Mouse (Mus musculus) MEL (cell line): ENCODE results near the gene Shisa6. TPM values are rescaled to one million over a fixed set of nuclear protein-coding genes. Genes with fewer than 3 reads are reported as not detected.

Experiments used
- DNase-seq: peaks from one replicate; pipeline ENCODE4 v3.0.0; 2011; ENCODE audit warnings: low read depth, low spot score
- H3K27ac ChIP-seq: 2 replicates; pipeline ENCODE4 v1.5.1; 2012; ENCODE audit warnings: low read depth, mild to moderate bottlenecking, control low read depth, low read length, moderate library complexity; ENCODE audit not compliant: control insufficient read depth
- H3K27me3 ChIP-seq, 2 experiments: fragments of 150-350 bp in 1 of 2; sonication (generic) in 1 of 2; 2 replicates each; pipeline ENCODE4 v1.6.1; 2012; ENCODE audit warnings: low read length in 2 of 2, mild to moderate bottlenecking in 2 of 2, improper control_type of control experiment in 1 of 2, moderate library complexity in 1 of 2; ENCODE audit not compliant: insufficient read depth in 2 of 2, control insufficient read depth in 1 of 2
- H3K36me3 ChIP-seq, 2 experiments: 2 replicates each; pipeline ENCODE4 v1.6.1; 2012 to 2014; ENCODE audit warnings: low read length in 2 of 2, improper control_type of control experiment in 1 of 2, inconsistent platforms in 1 of 2, mild to moderate bottlenecking in 1 of 2; ENCODE audit not compliant: insufficient read depth in 2 of 2, control insufficient read depth in 1 of 2
- H3K4me1 ChIP-seq, 2 experiments: fragments of 150-350 bp in 1 of 2; sonication (generic) in 1 of 2; 2 replicates each; pipeline ENCODE4 v1.6.1; 2012; ENCODE audit warnings: low read length in 2 of 2, improper control_type of control experiment in 1 of 2, mild to moderate bottlenecking in 1 of 2; ENCODE audit not compliant: insufficient read depth in 2 of 2, control insufficient read depth in 1 of 2
- H3K4me3 ChIP-seq, 2 experiments: fragments of 150-350 bp in 1 of 2; sonication (generic) in 1 of 2; 2 replicates each; pipeline ENCODE4 v1.5.1; 2012; ENCODE audit warnings: low read depth in 2 of 2, low read length in 2 of 2, mild to moderate bottlenecking in 2 of 2, moderate library complexity in 2 of 2, control low read depth in 1 of 2, improper control_type of control experiment in 1 of 2; ENCODE audit not compliant: control insufficient read depth in 1 of 2, insufficient read depth in 1 of 2
- H3K79me2 ChIP-seq: 2 replicates; pipeline ENCODE4 v1.6.1; 2012; ENCODE audit warnings: mild to moderate bottlenecking, low read length, moderate library complexity; ENCODE audit not compliant: control insufficient read depth, poor library complexity, insufficient read depth
- H3K9ac ChIP-seq: 2 replicates; pipeline ENCODE4 v1.6.1; 2012; ENCODE audit warnings: low read depth, mild to moderate bottlenecking, control low read depth, low read length, moderate library complexity; ENCODE audit not compliant: control insufficient read depth, poor library complexity, severe bottlenecking
- H3K9me3 ChIP-seq: fragments of 150-350 bp; sonication (generic); replicated peaks from 2 replicates; pipeline ENCODE4 v1.6.1; 2012; ENCODE audit warnings: mild to moderate bottlenecking, low read length, improper control_type of control experiment, moderate library complexity; ENCODE audit not compliant: insufficient read depth
- BHLHE40 ChIP-seq: IDR thresholded peaks from 2 replicates; pipeline ENCODE4 v1.6.1; 2012; ENCODE audit warnings: low read depth, mild to moderate bottlenecking, inconsistent platforms, low read length, improper control_type of control experiment, borderline replicate concordance
- CHD2 ChIP-seq: IDR thresholded peaks from 2 replicates; pipeline ENCODE4 v1.6.1; 2011; ENCODE audit warnings: low read length, improper control_type of control experiment
- CTCF ChIP-seq, 3 experiments: IDR thresholded peaks in 2 of 3; conservative IDR thresholded peaks in 1 of 3; 2 replicates each; pipeline ENCODE4 v1.5.1; 2011 to 2012; ENCODE audit warnings: low read length in 3 of 3, low read depth in 2 of 3, mild to moderate bottlenecking in 2 of 3, improper control_type of control experiment in 1 of 3, inconsistent platforms in 1 of 3, mixed read lengths in 1 of 3, moderate library complexity in 1 of 3; ENCODE audit not compliant: control insufficient read depth in 1 of 3, insufficient read depth in 1 of 3, poor library complexity in 1 of 3, severe bottlenecking in 1 of 3
- ELF1 ChIP-seq: IDR thresholded peaks from 2 replicates; pipeline ENCODE4 v1.6.1; 2014; ENCODE audit warnings: low read depth, mild to moderate bottlenecking, inconsistent platforms, low read length, improper control_type of control experiment, moderate library complexity
- EP300 ChIP-seq, 2 experiments: IDR thresholded peaks; 2 replicates each; pipeline ENCODE4 v1.6.1; 2011; ENCODE audit warnings: improper control_type of control experiment in 2 of 2, low read length in 2 of 2, low read depth in 1 of 2, mild to moderate bottlenecking in 1 of 2
- ETS1 ChIP-seq: IDR thresholded peaks from 2 replicates; pipeline ENCODE4 v1.6.1; 2012; ENCODE audit warnings: low read depth, mild to moderate bottlenecking, inconsistent platforms, low read length, improper control_type of control experiment, moderate library complexity
- GABPA ChIP-seq: IDR thresholded peaks from 2 replicates; pipeline ENCODE4 v1.6.1; 2012; ENCODE audit warnings: low read depth, mild to moderate bottlenecking, inconsistent platforms, low read length, improper control_type of control experiment, moderate library complexity
- HCFC1 ChIP-seq: IDR thresholded peaks from 2 replicates; pipeline ENCODE4 v1.6.1; 2012; ENCODE audit warnings: low read depth, mild to moderate bottlenecking, inconsistent platforms, low read length, improper control_type of control experiment, moderate library complexity
- JUND ChIP-seq: IDR thresholded peaks from 2 replicates; pipeline ENCODE4 v1.6.1; 2011; ENCODE audit warnings: low read depth, mild to moderate bottlenecking, improper control_type of control experiment, low read length
- KAT2A ChIP-seq: conservative IDR thresholded peaks from 2 replicates; pipeline ENCODE4 v1.6.1; 2012; ENCODE audit warnings: low read depth, low read length, improper control_type of control experiment, inconsistent platforms
- MAFK ChIP-seq: IDR thresholded peaks from 2 replicates; pipeline ENCODE4 v1.6.1; 2011; ENCODE audit warnings: low read depth, mild to moderate bottlenecking, low read length, improper control_type of control experiment, borderline replicate concordance
- MAX ChIP-seq: IDR thresholded peaks from 2 replicates; pipeline ENCODE4 v1.6.1; 2011; ENCODE audit warnings: low read length, improper control_type of control experiment
- MAZ ChIP-seq: IDR thresholded peaks from 2 replicates; pipeline ENCODE4 v1.6.1; 2012; ENCODE audit warnings: low read depth, mild to moderate bottlenecking, inconsistent platforms, low read length, improper control_type of control experiment
- MEF2A ChIP-seq: IDR thresholded peaks from 2 replicates; pipeline ENCODE4 v1.6.1; 2014; ENCODE audit warnings: low read depth, mild to moderate bottlenecking, inconsistent platforms, low read length, improper control_type of control experiment; ENCODE audit not compliant: poor library complexity, insufficient replicate concordance, severe bottlenecking; ENCODE audit errors: extremely low read depth
- MXI1 ChIP-seq: IDR thresholded peaks from 2 replicates; pipeline ENCODE4 v1.6.1; 2011; ENCODE audit warnings: mild to moderate bottlenecking, low read depth, low read length, improper control_type of control experiment
- MYC ChIP-seq: IDR thresholded peaks from 2 replicates; pipeline ENCODE4 v1.6.1; 2011; ENCODE audit warnings: low read depth, mild to moderate bottlenecking, low read length, improper control_type of control experiment, moderate library complexity
- NELFE ChIP-seq: IDR thresholded peaks from 2 replicates; pipeline ENCODE4 v1.6.1; 2011; ENCODE audit warnings: low read depth, low read length, improper control_type of control experiment
- POLR2A ChIP-seq, 2 experiments: IDR thresholded peaks; 2 replicates each; pipeline ENCODE4 v1.6.1; 2011 to 2012; ENCODE audit warnings: low read length in 2 of 2, mild to moderate bottlenecking in 2 of 2, control low read depth in 1 of 2, improper control_type of control experiment in 1 of 2, low read depth in 1 of 2, moderate library complexity in 1 of 2; ENCODE audit not compliant: control insufficient read depth in 1 of 2, insufficient read depth in 1 of 2, poor library complexity in 1 of 2
- POLR2AphosphoS5 ChIP-seq: IDR thresholded peaks from 2 replicates; pipeline ENCODE4 v1.6.1; 2012; ENCODE audit warnings: low read depth, borderline replicate concordance, mild to moderate bottlenecking, inconsistent platforms, low read length, moderate library complexity, mixed read lengths
- SIN3A ChIP-seq: IDR thresholded peaks from 2 replicates; pipeline ENCODE4 v1.6.1; 2012; ENCODE audit warnings: low read length, improper control_type of control experiment, inconsistent platforms
- SMC3 ChIP-seq: IDR thresholded peaks from 2 replicates; pipeline ENCODE4 v1.6.1; 2011; ENCODE audit warnings: low read depth, low read length, improper control_type of control experiment
- TAL1 ChIP-seq: IDR thresholded peaks from 2 replicates; pipeline ENCODE4 v1.6.1; 2012; ENCODE audit warnings: mild to moderate bottlenecking, inconsistent platforms, low read length, moderate library complexity, mixed read lengths
- USF1 ChIP-seq: IDR thresholded peaks from 2 replicates; pipeline ENCODE4 v1.6.1; 2014; ENCODE audit warnings: low read depth, mild to moderate bottlenecking, inconsistent platforms, low read length, improper control_type of control experiment, moderate library complexity
- ZC3H11A ChIP-seq: IDR thresholded peaks from 2 replicates; pipeline ENCODE4 v1.6.1; 2012; ENCODE audit warnings: low read depth, mild to moderate bottlenecking, inconsistent platforms, low read length, improper control_type of control experiment
- ZKSCAN1 ChIP-seq: IDR thresholded peaks from 2 replicates; pipeline ENCODE4 v1.6.1; 2012; ENCODE audit warnings: low read depth, mild to moderate bottlenecking, inconsistent platforms, low read length, improper control_type of control experiment, moderate library complexity
- polyA plus RNA-seq, 2 experiments: library from polyadenylated mRNA; stranded (reverse) in 1 of 2; unstranded in 1 of 2; fragments of >175 nt in 1 of 2; fragments of >200 nt in 1 of 2; gene quantifications; 2 replicates each; pipeline versions ENCODE4 v1.2.1 to v1.2.4; 2012; ENCODE audit warnings: low replicate concordance in 2 of 2, low read depth in 1 of 2; ENCODE audit not compliant: insufficient read length in 2 of 2, insufficient read depth in 1 of 2, missing spikeins in 1 of 2
- total RNA-seq: library from RNA; depleted of rRNA; stranded (reverse); fragments of 300-350 nt; gene quantifications from 2 replicates; pipeline ENCODE4 v1.2.3, GENCODE M21; 2012

Gene Shisa6
- total and polyA plus RNA-seq, 3 experiments = not detected

- no peaks in the 10 kb centered on the region for H3K36me3 ChIP-seq
- no peak for DNase-seq
- H3K79me2 ChIP-seq = no peaks in the 10 kb centered on the region
- no peaks in the 10 kb centered on the region for H3K27me3 ChIP-seq
- no peak overlapping the region for H3K4me3 ChIP-seq
- no peak overlapping the region for H3K27ac ChIP-seq
- H3K4me1 ChIP-seq = no peaks in the 10 kb centered on the region
- H3K9me3 ChIP-seq = no peaks in the 10 kb centered on the region
- H3K9ac ChIP-seq = no peak overlapping the region
- TF ChIP-seq MAZ (no peak), JUND (no peak), CTCF (IDR thresholded peaks at IDR 0.05 in 2 of 3, conservative IDR thresholded peaks at IDR 0.05 in 1 of 3; ENCODE audit: control insufficient read depth in 1 of 3, insufficient read depth in 1 of 3, low read depth in 2 of 3, low read length in 3 of 3, poor library complexity in 1 of 3, severe bottlenecking in 1 of 3) (no peak), ETS1 (no peak), MAFK (no peak), HCFC1 (no peak), ELF1 (no peak), MAX (no peak), GABPA (no peak), POLR2A (IDR thresholded peaks at IDR 0.05; ENCODE audit: control insufficient read depth in 1 of 2, insufficient read depth in 1 of 2, low read depth in 1 of 2, low read length in 2 of 2, poor library complexity in 1 of 2) (no peak), MYC (no peak), ZC3H11A (no peak), MXI1 (no peak), TAL1 (no peak)
Measured at GRCm38 (mm10) chr11:66177781-66178180, 348.0 kb downstream of the Shisa6 start.

- no peak for DNase-seq
- no peak within 1 kb of the TSS for H3K27ac ChIP-seq
- no peaks in the 10 kb centered on the region for H3K4me1 ChIP-seq
- H3K27me3 ChIP-seq = no peaks in the 10 kb centered on the region
- no peak within 1 kb of the TSS for H3K4me3 ChIP-seq
- H3K79me2 ChIP-seq = no peaks in the 10 kb centered on the region
- no peaks in the 10 kb centered on the region for H3K36me3 ChIP-seq
- no peak within 1 kb of the TSS for H3K9ac ChIP-seq
- H3K9me3 ChIP-seq = no peaks in the 10 kb centered on the region
- no peak for TF ChIP-seq KAT2A
Measured at GRCm38 (mm10) chr11:66167801-66168651, 357.7 kb downstream of the Shisa6 start, which contains the start of gene Dnah9. Gene Dnah9 (minus strand): TSS chr11:66168551.

- no peaks in the 10 kb centered on the region for H3K9me3 ChIP-seq
- H3K27ac ChIP-seq = no peak overlapping the region
- H3K79me2 ChIP-seq = no peaks in the 10 kb centered on the region
- TF ChIP-seq NELFE (no peak), SIN3A (no peak), JUND (no peak), BHLHE40 (no peak), MXI1 (no peak), EP300 (IDR thresholded peaks at IDR 0.05; ENCODE audit: low read depth in 1 of 2, low read length in 2 of 2) (no peak), ELF1 (no peak), HCFC1 (no peak), MAFK (no peak), USF1 (no peak), CHD2 (no peak), ZKSCAN1 (no peak), SMC3 (no peak), POLR2AphosphoS5 (no peak), MEF2A (no peak)
- no peak for DNase-seq
- no peaks in the 10 kb centered on the region for H3K27me3 ChIP-seq
- H3K4me3 ChIP-seq = no peak overlapping the region
- no peaks in the 10 kb centered on the region for H3K36me3 ChIP-seq
- no peaks in the 10 kb centered on the region for H3K4me1 ChIP-seq
- no peak overlapping the region for H3K9ac ChIP-seq
Measured at GRCm38 (mm10) chr11:66164022-66164421, 361.7 kb downstream of the Shisa6 start.
